In the genomic region with DNA sequence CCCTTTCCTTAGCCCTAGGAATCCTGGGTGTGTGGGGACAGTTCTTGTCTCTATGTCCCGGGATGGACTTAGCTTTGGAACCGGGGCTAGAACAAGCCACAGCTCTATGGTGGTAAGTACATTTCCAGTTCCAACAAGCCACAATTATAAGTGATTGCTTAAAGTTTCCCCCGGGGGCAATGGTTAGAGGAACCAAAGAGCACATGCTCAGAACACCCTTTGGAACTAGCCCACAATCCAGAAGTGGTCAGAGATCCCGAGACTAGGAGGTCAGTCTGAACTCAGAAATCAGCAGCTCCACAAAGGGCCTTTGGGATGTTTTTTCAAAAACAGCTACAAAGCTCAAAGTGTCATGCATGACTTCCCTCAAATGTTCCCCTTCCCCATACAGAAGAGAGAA, we compare ENCODE assay signal across 24 mouse cellular contexts. TPM values are rescaled to one million over a fixed set of nuclear protein-coding genes. Genes with fewer than 3 reads are reported as not detected.
DNase-seq lines count a peak whose midpoint lies in the region; ATAC-seq and TF ChIP-seq lines count a peak whose summit lies in the region.
"Had no signal": no experiment of that assay in that cellular context is flagged by ENCODE, and none has a peak within 500 bp of the region (broad histone marks: within the 10 kb centered on the region; RNA-seq: fewer than 3 reads in every experiment).

No protein-coding gene starts in this region.

- H3K27me3 ChIP-seq in kidney, adult 2 months (replicated peaks; ENCODE audit: control insufficient read depth, insufficient read depth, low read length): no peaks in the 10 kb centered on the region
- H3K27me3 ChIP-seq in kidney, embryonic 16.5 days (ENCODE audit: insufficient read depth, low read length): no peaks in the 10 kb centered on the region
- H3K27me3 ChIP-seq: embryonic facial prominence, embryonic 15.5 days; forebrain, embryonic 12.5 days; heart, embryonic 12.5 days; hindbrain, embryonic 13.5 days; limb, embryonic 13.5 days; lung, embryonic 15.5 days; midbrain, embryonic 12.5 days had no signal

- H3K9ac ChIP-seq in kidney, embryonic 16.5 days (replicated peaks; ENCODE audit: low read length): no peak overlapping the region
- H3K9ac ChIP-seq: embryonic facial prominence, embryonic 15.5 days; forebrain, embryonic 12.5 days; forebrain, postnatal 0 days; heart, embryonic 12.5 days; hindbrain, embryonic 13.5 days; limb, embryonic 13.5 days; liver, embryonic 13.5 days; lung, embryonic 15.5 days; midbrain, embryonic 12.5 days had no signal

- H3K4me2 ChIP-seq in kidney, embryonic 16.5 days (replicated peaks; ENCODE audit: low read depth, low read length): no peak overlapping the region
- H3K4me2 ChIP-seq: embryonic facial prominence, embryonic 15.5 days; forebrain, embryonic 12.5 days; heart, embryonic 12.5 days; hindbrain, embryonic 13.5 days; limb, embryonic 13.5 days; liver, embryonic 13.5 days; lung, embryonic 15.5 days; midbrain, embryonic 12.5 days had no signal

- no peaks in the 10 kb centered on the region for H3K36me3 ChIP-seq in kidney, adult 2 months (ENCODE audit: control insufficient read depth, insufficient read depth, low read length)
- no peaks in the 10 kb centered on the region for H3K36me3 ChIP-seq in kidney, embryonic 16.5 days (ENCODE audit: insufficient read depth, low read length)
- H3K36me3 ChIP-seq: embryonic facial prominence, embryonic 15.5 days; forebrain, embryonic 12.5 days; heart, embryonic 12.5 days; hindbrain, embryonic 13.5 days; limb, embryonic 13.5 days; liver, embryonic 13.5 days; lung, embryonic 15.5 days; midbrain, embryonic 12.5 days had no signal

- H3K4me3 ChIP-seq in kidney, adult 2 months (ENCODE audit: insufficient read depth, low read depth, low read length): no peak overlapping the region
- no peak overlapping the region for H3K4me3 ChIP-seq in kidney, embryonic 16.5 days (ENCODE audit: low read length)
- H3K4me3 ChIP-seq: embryonic facial prominence, embryonic 15.5 days; forebrain, embryonic 12.5 days; heart, adult 2 months; heart, embryonic 12.5 days; hindbrain, embryonic 13.5 days; limb, embryonic 13.5 days; liver, embryonic 13.5 days; lung, embryonic 15.5 days; midbrain, embryonic 12.5 days had no signal

- H3K27ac ChIP-seq in kidney, adult 2 months (ENCODE audit: insufficient read depth, low read depth, low read length): peak overlapping the region; percentile 85
- H3K27ac ChIP-seq in kidney, embryonic 16.5 days (ENCODE audit: low read length): no peak overlapping the region
- H3K27ac ChIP-seq: embryonic facial prominence, embryonic 15.5 days; forebrain, embryonic 12.5 days; heart, adult 2 months; hindbrain, embryonic 13.5 days; limb, embryonic 13.5 days; liver, embryonic 13.5 days; lung, embryonic 15.5 days; midbrain, embryonic 12.5 days had no signal

- no peaks in the 10 kb centered on the region for H3K9me3 ChIP-seq in kidney, embryonic 16.5 days (ENCODE audit: low read length)
- H3K9me3 ChIP-seq: embryonic facial prominence, embryonic 15.5 days; forebrain, embryonic 12.5 days; heart, embryonic 12.5 days; hindbrain, embryonic 13.5 days; limb, embryonic 13.5 days; liver, embryonic 13.5 days; lung, embryonic 15.5 days; midbrain, embryonic 12.5 days had no signal

- DNase-seq in kidney, adult 2 months: peak; percentile 86
- DNase-seq in adipocyte (ENCODE audit: low spot score): peak; percentile 8
- DNase-seq in kidney, adult 9 months: peak; percentile 89
- peak; percentile 58 to 81 for DNase-seq in kidney, postnatal 36 days
- no peak for DNase-seq in urinary bladder, postnatal 10 days (ENCODE audit: low spot score)
- no peak for DNase-seq in neural tube, embryonic 10.5 days (ENCODE audit: extremely low spot score, low spot score)
- DNase-seq: adrenal gland, postnatal 25 days; cerebellum, adult 11-12 months; cerebellum, postnatal 10 days; forebrain, postnatal 0 days; heart, adult 2 months; heart, postnatal 4 days; liver, embryonic 13.5 days; thymus, postnatal 25 days had no signal

- ATAC-seq in kidney, embryonic 16.5 days (ENCODE audit: low FRiP score, low TSS enrichment): no peak
- ATAC-seq: CD4-positive, CD25-positive, alpha-beta regulatory T cell, adult 4 months; forebrain, postnatal 0 days; intestine, embryonic 16.5 days had no signal

- no peak for TF ChIP-seq CTCF in kidney, adult 2 months (conservative IDR thresholded peaks at IDR 0.05; ENCODE audit: insufficient read depth, insufficient read length, low read depth, low read length)

- no peak for TF ChIP-seq POLR2A in kidney, adult 2 months (IDR thresholded peaks at IDR 0.05; ENCODE audit: low read depth, low read length)

- H3K4me1 ChIP-seq in kidney, adult 2 months (ENCODE audit: control insufficient read depth, insufficient read depth, low read length): peaks cover 15% of the 10 kb centered on the region; the same call in 1 of the 2 replicates
- H3K4me1 ChIP-seq in kidney, embryonic 16.5 days (ENCODE audit: insufficient read depth, low read length): no peaks in the 10 kb centered on the region
- H3K4me1 ChIP-seq: forebrain, embryonic 12.5 days; hindbrain, embryonic 13.5 days; limb, embryonic 13.5 days; lung, embryonic 15.5 days; midbrain, embryonic 12.5 days had no signal

- 36% methylated on average over 4 of the region's 4 CpGs for WGBS in kidney, adult 2 months
- WGBS in kidney, embryonic 16.5 days: 71% methylated on average over 4 of the region's 4 CpGs

RNA-seq across cellular contexts. Expression of gene Ikzf4, which starts 8.1 kb away (rescaled TPM):
- 2.9 and 3.2 TPM in 2 replicates for polyA plus RNA-seq in kidney, adult 2 months (2012; rRNA removed)
- 1.4 and 2.0 TPM in 2 replicates for polyA plus RNA-seq in kidney, embryonic 16.5 days (2015; fragmentation: Nextera tagmentation; extraction: Ambion mirVana)

RNA-seq across cellular contexts. Expression of gene Suox, which starts 20.0 kb away (rescaled TPM):
- 76.3 and 84.1 TPM in 2 replicates for polyA plus RNA-seq in kidney, adult 2 months (2012; rRNA removed)
- 15.9 and 16.3 TPM in 2 replicates for polyA plus RNA-seq in kidney, embryonic 16.5 days (2015; fragmentation: Nextera tagmentation; extraction: Ambion mirVana)

RNA-seq across cellular contexts. Expression of gene Rps26, which starts 27.3 kb away (rescaled TPM):
- 520 and 798 TPM in 2 replicates for polyA plus RNA-seq in kidney, adult 2 months (2012; rRNA removed)
- 628 and 640 TPM in 2 replicates for polyA plus RNA-seq in kidney, embryonic 16.5 days (2015; fragmentation: Nextera tagmentation; extraction: Ambion mirVana)

RNA-seq across cellular contexts. Expression of gene Rab5b, which starts 42.2 kb away (rescaled TPM):
- polyA plus RNA-seq in kidney, adult 2 months (2012; rRNA removed): 101 and 111 TPM in 2 replicates
- polyA plus RNA-seq in kidney, embryonic 16.5 days (2015; fragmentation: Nextera tagmentation; extraction: Ambion mirVana): 84.4 and 86.0 TPM in 2 replicates

RNA-seq across cellular contexts. Expression of gene Pmel, which starts 50.1 kb away (rescaled TPM):
- 0.61 and 1.0 TPM in 2 replicates for polyA plus RNA-seq in kidney, adult 2 months (2012; rRNA removed)
- polyA plus RNA-seq in kidney, embryonic 16.5 days (2015; fragmentation: Nextera tagmentation; extraction: Ambion mirVana): 1.5 and 1.7 TPM in 2 replicates

Comparison
In these comparisons a context has a peak if more than half of its experiments do, and no peak if none do; other contexts are left out.
1. DNase-seq: peak in kidney, adult 2 months (single experiment), adipocyte (single experiment), kidney, adult 9 months (single experiment) and kidney, postnatal 36 days (2 of 2); none in urinary bladder, postnatal 10 days (single experiment) and neural tube, embryonic 10.5 days (single experiment).